Mouse (Mus musculus) olfactory bulb, adult 2 months (tissue): ENCODE results near the gene Vapb. TPM values are rescaled to one million over a fixed set of nuclear protein-coding genes. Genes with fewer than 3 reads are reported as not detected.
"Not testable (repeated sequence)": the region's sequence is repeated elsewhere in the genome, so short reads cannot be mapped to it uniquely, and the experiment has no call there.

Experiments used
- H3K27ac ChIP-seq: fragments of 200-500 bp; 2 replicates; pipeline ENCODE4 v1.5.1; 2012; ENCODE audit warnings: low read depth, low read length; ENCODE audit not compliant: insufficient read depth
- H3K4me1 ChIP-seq: fragments of 200-500 bp; 2 replicates; pipeline ENCODE4 v1.6.1; 2012; ENCODE audit warnings: low read length; ENCODE audit not compliant: control insufficient read depth, insufficient read depth
- H3K4me3 ChIP-seq: fragments of 200-500 bp; 2 replicates; pipeline ENCODE4 v1.5.1; 2012; ENCODE audit warnings: mild to moderate bottlenecking, low read depth, low read length, moderate library complexity; ENCODE audit not compliant: insufficient read depth
- CTCF ChIP-seq: fragments of 200-500 bp; IDR thresholded peaks from 2 replicates; pipeline ENCODE4 v1.5.1; 2012; ENCODE audit warnings: low read depth, mild to moderate bottlenecking, low read length, moderate library complexity; ENCODE audit not compliant: insufficient read depth
- POLR2A ChIP-seq: fragments of 200-500 bp; IDR thresholded peaks from 2 replicates; pipeline ENCODE4 v1.6.1; 2012; ENCODE audit warnings: mild to moderate bottlenecking, low read depth, low read length, moderate library complexity; ENCODE audit not compliant: insufficient read depth
- WGBS: fragments of 180-500 bp; shearing (Covaris S2); methylation state at CpG from one replicate; pipeline ENCODE4 v1.1.7; 2018; 5-methylcytosine and 5-hydroxymethylcytosine counted together
- polyA plus RNA-seq: library from polyadenylated mRNA; stranded (reverse); fragments of >200 nt; gene quantifications from 2 replicates; pipeline ENCODE4 v1.2.4, GENCODE M21; 2012; ENCODE audit warnings: low replicate concordance; ENCODE audit not compliant: missing spikeins, insufficient read depth, insufficient read length

The Vapb gene
- polyA plus RNA-seq, 1 experiment = not detected

DNA sequence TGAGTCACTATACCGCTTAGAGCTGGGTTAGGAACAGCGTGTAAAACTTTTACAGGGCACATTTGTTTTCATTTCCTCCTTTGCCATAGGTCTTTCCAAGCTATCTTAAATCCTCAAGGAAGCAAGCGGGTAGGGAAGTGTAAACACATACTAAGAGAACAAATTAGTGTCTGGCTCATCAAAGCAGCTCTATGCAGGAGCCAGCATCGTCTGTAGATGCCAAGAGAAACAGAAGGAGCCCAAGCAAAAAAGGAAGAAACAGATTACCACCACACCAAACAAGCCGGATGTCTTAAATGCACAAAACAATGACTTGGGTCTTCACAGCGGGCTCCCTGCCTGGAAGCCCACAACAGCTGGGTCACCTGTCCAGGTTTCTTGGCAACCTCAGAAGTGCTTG, 27.1 kb upstream of the Vapb start:
- Histone ChIP-seq H3K4me1 (peaks cover 6% of the 10 kb centered on the region), H3K27ac (no peak overlapping the region), H3K4me3 (no peak overlapping the region)
- 54% methylated on average over 6 of the region's 6 CpGs for WGBS
- TF ChIP-seq POLR2A = no peak

DNA sequence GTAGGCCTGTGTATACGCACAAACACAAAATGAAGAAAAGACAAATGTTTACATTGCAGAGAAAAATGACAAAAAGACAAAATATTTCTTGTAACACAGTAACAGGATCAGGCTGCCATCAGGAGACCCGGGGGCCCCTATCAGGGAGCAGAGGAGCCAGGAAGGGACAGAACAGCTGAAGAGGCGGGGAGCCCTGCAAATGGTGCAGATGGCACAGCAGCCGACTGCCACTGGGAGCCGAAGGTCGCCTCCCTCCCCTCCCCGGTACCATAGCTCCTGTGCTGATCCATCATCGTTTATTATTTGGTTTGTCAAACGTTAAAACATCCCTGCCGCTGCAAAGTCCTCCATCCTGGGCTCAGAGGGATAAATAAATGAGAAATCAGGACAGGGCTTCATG, 24.7 kb upstream of the Vapb start:
- TF ChIP-seq CTCF (no peak), POLR2A (no peak)
- Histone ChIP-seq H3K27ac (no peak overlapping the region), H3K4me3 (no peak overlapping the region), H3K4me1 (peaks cover 6% of the 10 kb centered on the region)
- WGBS = 70% methylated on average over 10 of the region's 10 CpGs

DNA sequence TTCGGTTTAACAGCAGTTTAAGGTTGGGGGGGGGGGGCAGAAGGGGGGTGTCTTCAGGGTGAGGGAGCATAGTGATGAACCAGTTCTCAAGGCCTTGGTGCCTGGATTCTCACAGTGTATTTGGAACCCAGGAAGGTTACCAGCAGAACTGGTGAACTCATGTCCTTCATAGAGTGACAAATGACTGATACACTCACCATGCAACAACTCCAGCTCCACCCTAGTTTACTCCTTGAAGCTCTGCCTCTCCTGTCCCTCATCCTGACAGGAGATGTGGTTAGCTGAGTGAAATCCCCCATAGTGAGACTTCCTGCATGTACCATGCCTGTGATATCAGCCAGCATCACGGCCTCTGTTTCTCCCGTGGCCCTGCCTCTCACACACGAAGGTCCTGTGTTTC, 24.1 kb upstream of the Vapb start:
- TF ChIP-seq CTCF (no peak), POLR2A (no peak)
- Histone ChIP-seq H3K4me1 (peaks cover 6% of the 10 kb centered on the region), H3K4me3 (no peak overlapping the region), H3K27ac (no peak overlapping the region)
- 90% methylated on average over 4 of the region's 4 CpGs for WGBS

DNA sequence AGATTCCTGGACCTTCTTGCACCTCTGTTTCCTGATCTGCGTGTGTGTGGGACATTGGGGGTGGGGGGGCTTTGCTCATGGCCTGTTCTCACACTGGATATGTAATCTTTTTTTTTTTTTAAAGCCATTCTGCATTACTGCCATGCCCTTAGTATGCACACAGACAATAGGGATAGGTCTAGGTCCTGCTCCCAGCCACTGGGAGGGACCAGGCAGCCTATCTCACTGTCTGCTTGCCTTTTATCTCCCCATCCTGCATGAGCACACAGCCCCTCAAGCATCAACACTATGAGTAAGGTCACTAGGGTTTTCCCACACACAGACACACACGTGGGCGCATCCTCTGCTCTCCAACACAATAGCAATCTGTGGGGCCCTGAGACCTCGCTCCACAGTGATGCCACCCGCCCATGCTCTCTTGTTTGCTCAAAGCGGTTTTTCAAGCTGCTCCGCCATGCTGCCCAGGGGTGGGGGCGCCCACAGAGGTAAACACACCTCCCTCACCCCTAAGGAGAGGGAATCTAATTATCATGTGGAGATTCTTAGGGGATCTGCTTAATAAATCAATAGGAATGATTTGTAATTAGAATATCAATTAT, 22.6 kb upstream of the Vapb start:
- WGBS = 74% methylated on average over 8 of the region's 8 CpGs
- Histone ChIP-seq H3K27ac (no peak overlapping the region), H3K4me3 (no peak overlapping the region), H3K4me1 (peaks cover 6% of the 10 kb centered on the region)
- TF ChIP-seq POLR2A = no peak

DNA sequence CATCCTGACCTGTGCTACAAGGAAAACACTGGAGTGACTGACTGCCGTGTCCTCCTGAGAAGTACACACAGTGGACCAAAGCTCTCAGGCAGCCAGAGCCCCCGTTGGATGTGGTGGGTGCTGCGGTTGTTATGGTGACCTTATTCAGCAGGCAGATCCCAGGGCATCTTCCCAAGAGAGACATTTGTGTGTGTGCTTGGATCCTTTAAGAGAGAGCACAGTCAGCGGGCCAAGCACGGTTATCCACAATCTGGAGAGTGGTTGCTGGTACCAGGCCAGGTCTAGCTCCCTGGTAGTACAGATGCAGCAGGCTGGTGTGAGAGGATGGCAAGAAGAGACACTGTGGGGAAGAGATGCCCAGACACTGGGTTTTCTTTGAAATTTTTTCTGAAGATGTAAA, 20.3 kb upstream of the Vapb start:
- TF ChIP-seq POLR2A (no peak), CTCF (no peak)
- no peak overlapping the region for H3K27ac ChIP-seq
- H3K4me1 ChIP-seq = peaks cover 6% of the 10 kb centered on the region
- 69% methylated on average over 5 of the region's 5 CpGs for WGBS
- H3K4me3 ChIP-seq = no peak overlapping the region

DNA sequence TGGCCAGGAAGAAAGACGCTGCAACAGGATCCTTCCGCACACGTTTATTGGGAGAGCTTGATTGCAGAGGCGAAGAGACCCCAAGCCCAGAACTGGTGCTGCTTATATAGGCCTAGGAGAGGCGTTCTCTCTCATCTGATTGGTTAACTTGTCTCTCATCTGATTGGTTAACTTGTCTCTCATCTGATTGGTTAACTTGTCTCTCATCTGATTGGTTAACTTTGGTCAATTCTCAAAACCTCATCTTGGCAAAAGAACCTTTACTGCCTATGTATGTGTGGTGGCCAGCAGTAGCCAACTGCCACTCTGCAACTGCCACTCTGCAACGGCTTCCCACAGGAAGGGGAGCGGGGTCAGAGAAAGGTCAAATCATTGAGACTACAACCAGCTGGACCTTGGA, 18.2 kb upstream of the Vapb start, which contains the start of gene 1700010B08Rik:
TSS of gene 1700010B08Rik (plus strand) at position 301 of the 400 bp plus-strand sequence.
- H3K4me3 ChIP-seq, H3K27ac ChIP-seq, H3K4me1 ChIP-seq: not testable (repeated sequence)
- 92% methylated on average over 6 of the region's 7 CpGs for WGBS

DNA sequence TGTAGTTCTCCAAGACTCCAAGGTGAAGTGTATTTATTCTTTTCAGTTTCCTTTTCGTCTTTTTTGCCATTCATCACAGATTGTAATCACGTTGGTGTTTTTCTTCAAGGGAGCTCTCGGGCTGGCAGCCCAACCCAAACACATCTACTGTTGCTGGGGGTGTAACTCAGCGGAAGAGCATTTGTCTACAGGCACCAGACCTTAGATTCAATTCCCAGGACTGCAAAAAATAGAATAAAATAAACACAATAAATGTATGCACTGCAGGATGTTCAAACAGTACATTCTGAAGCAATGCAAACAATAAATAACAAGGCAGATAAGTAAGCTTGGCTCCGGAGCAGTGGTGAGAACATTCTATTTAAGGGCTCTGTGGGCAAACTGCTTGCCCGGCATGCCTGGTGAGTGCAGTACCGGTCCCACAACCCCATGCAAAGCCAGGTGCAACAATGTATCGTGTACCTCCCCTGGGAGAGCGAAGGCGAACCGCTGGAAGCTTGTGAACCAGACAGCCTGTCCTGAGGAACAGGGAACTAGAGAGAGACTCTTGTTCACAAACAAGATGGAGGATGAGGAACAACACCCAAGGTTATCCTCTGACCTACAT, 15.0 kb upstream of the Vapb start:
- Histone ChIP-seq H3K4me3 (no peak overlapping the region), H3K27ac (no peak overlapping the region), H3K4me1 (peaks cover 4% of the 10 kb centered on the region; the same call in 1 of the 2 replicates)
- TF ChIP-seq POLR2A (no peak), CTCF (no peak)
- WGBS = 65% methylated on average over 11 of the region's 11 CpGs

DNA sequence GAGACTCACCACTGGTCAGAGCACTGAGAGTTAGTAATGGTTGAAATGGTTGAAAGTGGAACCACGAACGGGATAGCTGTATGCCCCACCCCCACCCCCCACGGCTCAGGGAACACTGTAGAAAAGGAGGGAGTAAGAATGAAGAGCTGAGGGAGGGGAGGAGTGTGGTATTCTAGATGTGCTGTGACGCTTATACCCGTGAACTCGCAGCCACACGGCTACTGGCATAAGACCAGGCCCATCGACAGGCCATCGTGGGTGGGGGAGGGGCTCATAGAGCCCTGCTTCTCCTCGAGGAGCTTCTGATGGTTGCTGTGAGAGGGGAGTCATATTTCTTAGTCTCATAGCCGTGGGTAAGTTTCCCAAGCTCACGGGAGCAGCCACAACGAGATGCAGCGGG, 12.9 kb upstream of the Vapb start:
- 55% methylated on average over 14 of the region's 14 CpGs for WGBS
- H3K27ac ChIP-seq = no peak overlapping the region
- H3K4me1 ChIP-seq = peaks cover 4% of the 10 kb centered on the region; the same call in 1 of the 2 replicates
- no peak for TF ChIP-seq CTCF
- TF ChIP-seq POLR2A = no peak
- H3K4me3 ChIP-seq = no peak overlapping the region

DNA sequence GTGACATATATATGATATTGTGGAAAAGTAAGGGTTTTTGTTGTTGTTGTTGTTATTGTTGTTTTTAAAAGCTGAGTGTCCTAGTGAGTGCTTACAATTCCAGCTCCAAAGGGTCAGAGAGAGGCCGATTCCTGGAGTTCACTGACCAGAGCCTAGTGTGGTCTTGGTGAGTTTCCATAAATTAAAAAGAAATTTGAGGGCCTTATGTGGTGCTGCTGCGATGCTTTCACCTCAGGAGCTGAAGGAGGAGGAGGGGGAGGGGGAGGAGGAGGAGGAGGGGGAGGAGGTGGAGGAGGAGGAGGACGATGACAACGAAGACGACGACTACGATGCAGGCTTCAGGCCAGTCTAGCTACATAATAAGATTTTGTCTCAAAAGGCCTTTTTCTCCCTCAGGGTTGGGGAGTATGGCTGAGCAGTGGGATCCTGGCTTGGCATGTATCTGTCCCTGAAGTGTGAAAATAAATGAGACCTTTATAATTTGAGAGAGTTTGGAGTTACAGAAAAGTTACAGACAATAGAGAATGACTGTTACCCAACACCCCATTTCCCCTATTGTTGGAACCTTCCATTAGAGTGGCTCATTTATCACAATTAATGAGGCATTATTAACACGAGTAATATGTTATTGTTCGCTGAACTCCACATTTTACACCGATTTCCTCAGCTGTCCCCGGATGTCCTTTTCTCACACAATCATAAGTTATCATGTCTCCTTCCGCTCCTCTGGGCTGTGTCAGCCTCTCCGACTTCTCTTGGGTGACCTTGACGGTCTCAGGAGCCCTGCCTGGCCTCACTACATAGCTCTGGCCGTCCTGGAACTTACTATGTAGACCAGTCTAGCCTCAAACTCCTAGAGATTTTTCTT, 12.1 kb upstream of the Vapb start:
- TF ChIP-seq POLR2A = no peak
- no peak for TF ChIP-seq CTCF
- Histone ChIP-seq H3K4me3 (no peak overlapping the region), H3K4me1 (peaks cover 4% of the 10 kb centered on the region; the same call in 1 of the 2 replicates), H3K27ac (no peak overlapping the region)
- 56% methylated on average over 15 of the region's 15 CpGs for WGBS

DNA sequence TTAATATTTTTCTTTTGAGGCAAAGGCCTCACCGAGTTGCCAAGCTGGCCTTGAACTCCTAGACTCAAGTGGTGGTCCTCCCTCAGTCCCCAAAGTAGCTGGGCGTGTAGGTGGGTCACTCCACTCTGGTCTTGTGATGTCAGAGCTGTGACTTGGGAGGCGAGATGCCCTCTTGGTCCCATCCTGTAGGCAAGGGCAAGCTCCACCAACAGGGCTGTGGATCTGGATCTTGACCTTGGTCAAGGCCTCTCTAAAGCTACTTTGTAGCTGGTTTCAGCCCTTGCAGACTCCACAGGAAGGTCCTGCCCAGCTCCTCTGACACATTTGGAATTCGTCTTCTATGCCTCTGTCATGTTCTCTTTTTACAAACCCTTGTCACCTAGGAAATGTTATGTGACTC, 11.5 kb upstream of the Vapb start:
- TF ChIP-seq CTCF (no peak), POLR2A (no peak)
- H3K27ac ChIP-seq = no peak overlapping the region
- H3K4me1 ChIP-seq = peaks cover 7% of the 10 kb centered on the region
- 96% methylated on average over 4 of the region's 4 CpGs for WGBS
- H3K4me3 ChIP-seq = no peak overlapping the region
